Mouse (Mus musculus) kidney, postnatal 0 days (tissue): ENCODE results near the gene Cdkn2aip. TPM values are rescaled to one million over a fixed set of nuclear protein-coding genes. Genes with fewer than 3 reads are reported as not detected.

ENCODE experiments used
- ATAC-seq: fragments of 200-750 bp; cut with Nextera tagmentation; replicated peaks from 2 replicates; pipeline ENCODE4 v1.8.0; 2017; ENCODE audit warnings: low read depth, moderate number of reproducible peaks, moderate TSS enrichment, moderate library complexity; ENCODE audit not compliant: low FRiP score
- DNase-seq: peaks from one replicate; pipeline ENCODE4 v3.0.0-alpha.2; 2016; ENCODE audit warnings: low spot score
- H3K27ac ChIP-seq: fragments of 300-500 bp; sonication (generic); 2 replicates; pipeline ENCODE4 v1.5.1; 2014; ENCODE audit warnings: mild to moderate bottlenecking
- H3K27me3 ChIP-seq: fragments of 300-500 bp; sonication (generic); 2 replicates; pipeline ENCODE4 v1.6.1; 2014; ENCODE audit warnings: low read length, mixed read lengths; ENCODE audit not compliant: insufficient read depth
- H3K36me3 ChIP-seq: fragments of 300-500 bp; sonication (generic); 2 replicates; pipeline ENCODE4 v1.6.1; 2014; ENCODE audit warnings: low read length, mixed read lengths; ENCODE audit not compliant: insufficient read depth
- H3K4me1 ChIP-seq: fragments of 300-500 bp; sonication (generic); replicated peaks from 2 replicates; pipeline ENCODE4 v1.6.1; 2014; ENCODE audit warnings: antibody characterized with exemption, low read length, mixed read lengths; ENCODE audit not compliant: insufficient read depth
- H3K4me2 ChIP-seq: fragments of 300-500 bp; sonication (generic); 2 replicates; pipeline ENCODE4 v1.6.1; 2014; ENCODE audit warnings: mild to moderate bottlenecking, low read length, moderate library complexity, mixed read lengths
- H3K4me3 ChIP-seq: fragments of 300-500 bp; sonication (generic); replicated peaks from 2 replicates; pipeline ENCODE4 v1.5.1; 2014; ENCODE audit warnings: low read depth, low read length
- H3K9ac ChIP-seq: fragments of 300-500 bp; sonication (generic); 2 replicates; pipeline ENCODE4 v1.6.1; 2014; ENCODE audit warnings: low read depth, low read length
- H3K9me3 ChIP-seq: fragments of 300-500 bp; sonication (generic); replicated peaks from 2 replicates; pipeline ENCODE4 v1.6.1; 2016; ENCODE audit warnings: low read length, inconsistent platforms, mixed read lengths
- CTCF ChIP-seq: IDR thresholded peaks from 2 replicates; pipeline ENCODE4 v1.5.1; 2016; ENCODE audit warnings: antibody characterized with exemption, low read depth, mild to moderate bottlenecking, moderate library complexity
- WGBS: fragments of 180-500 bp; shearing (Covaris S2); extraction: QIAGEN DNeasy Blood & Tissue Kit; methylation state at CpG from one replicate; pipeline ENCODE4 v1.1.7; 2014; 5-methylcytosine and 5-hydroxymethylcytosine counted together
- polyA plus RNA-seq: library from polyadenylated mRNA; unstranded; fragments of >200 nt; fragmentation: Nextera tagmentation; extraction: Ambion mirVana; gene quantifications from 2 replicates; pipeline ENCODE4 v1.2.1, GENCODE M21; 2015

Cdkn2aip gene
- polyA plus RNA-seq, 1 experiment from 2014 or later = 23.6 TPM

DNA sequence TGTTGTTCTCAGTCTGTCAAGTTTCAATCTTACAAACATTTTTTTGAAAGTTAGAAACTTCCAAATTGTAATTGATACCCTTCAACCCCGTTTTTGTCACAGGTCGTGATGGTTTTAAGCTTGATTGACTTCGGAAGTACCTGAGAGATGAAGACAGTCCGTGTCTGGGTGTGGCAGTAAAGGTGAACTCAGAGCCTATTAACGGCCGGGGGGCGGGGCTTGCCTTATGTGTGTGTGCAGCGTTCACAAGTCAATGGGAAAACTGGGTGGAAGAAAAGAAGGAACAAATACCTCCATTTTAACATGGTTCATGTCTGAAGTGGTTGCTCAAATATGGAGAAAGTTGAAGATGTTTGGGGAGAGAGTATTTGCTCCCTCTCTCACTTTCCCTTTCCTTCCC, 35.8 kb upstream of the Cdkn2aip start:
- no peak overlapping the region for H3K4me3 ChIP-seq
- no peaks in the 10 kb centered on the region for H3K27me3 ChIP-seq
- ATAC-seq = no peak
- no peaks in the 10 kb centered on the region for H3K9me3 ChIP-seq
- H3K27ac ChIP-seq = no peak overlapping the region
- WGBS = 65% methylated on average over 8 of the region's 8 CpGs
- DNase-seq = no peak
- H3K4me2 ChIP-seq = no peak overlapping the region
- H3K4me1 ChIP-seq = no peaks in the 10 kb centered on the region
- no peak overlapping the region for H3K9ac ChIP-seq
- no peak for TF ChIP-seq CTCF
- H3K36me3 ChIP-seq = no peaks in the 10 kb centered on the region

- H3K27ac ChIP-seq = peak overlapping the region; percentile 21; the same call in 1 of the 2 replicates
- H3K9ac ChIP-seq = no peak overlapping the region
- no peak overlapping the region for H3K4me2 ChIP-seq
- peak; percentile 38; the same call in 1 of the 2 replicates for ATAC-seq
- no peaks in the 10 kb centered on the region for H3K27me3 ChIP-seq
- DNase-seq = no peak
- no peak for TF ChIP-seq CTCF
- no peaks in the 10 kb centered on the region for H3K9me3 ChIP-seq
- 35% methylated on average over 12 of the region's 12 CpGs for WGBS
- no peak overlapping the region for H3K4me3 ChIP-seq
- no peaks in the 10 kb centered on the region for H3K4me1 ChIP-seq
- no peaks in the 10 kb centered on the region for H3K36me3 ChIP-seq
These were observed 32.6 kb upstream of the Cdkn2aip start for GRCm38 (mm10) chr8:47746304-47746703.

DNA sequence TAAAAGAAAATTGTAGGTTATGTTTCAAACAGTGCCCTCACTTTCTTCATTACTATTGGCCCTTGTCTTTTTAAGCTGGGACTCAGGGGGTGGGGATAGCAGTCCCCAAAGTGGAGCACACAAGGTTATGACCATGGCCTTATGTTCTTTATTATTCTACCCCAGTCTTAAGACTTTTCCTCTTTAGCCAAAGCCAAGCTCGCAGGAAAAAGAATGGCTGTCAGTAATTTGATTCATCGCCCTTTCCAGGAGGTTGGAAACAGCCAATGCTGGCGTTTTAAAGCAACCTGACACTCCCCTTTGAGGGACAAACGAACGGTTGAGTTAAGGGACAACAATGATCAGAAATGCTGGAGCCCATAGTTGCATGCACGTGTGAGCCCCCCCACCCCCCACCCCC, 32.1 kb upstream of the Cdkn2aip start:
- 20% methylated on average over 6 of the region's 6 CpGs for WGBS
- no peaks in the 10 kb centered on the region for H3K9me3 ChIP-seq
- no peaks in the 10 kb centered on the region for H3K27me3 ChIP-seq
- no peak overlapping the region for H3K4me3 ChIP-seq
- TF ChIP-seq CTCF = no peak
- no peak overlapping the region for H3K9ac ChIP-seq
- no peaks in the 10 kb centered on the region for H3K4me1 ChIP-seq
- peak overlapping the region; percentile 21 for H3K27ac ChIP-seq
- peak; percentile 52 for DNase-seq
- no peak overlapping the region for H3K4me2 ChIP-seq
- no peaks in the 10 kb centered on the region for H3K36me3 ChIP-seq
- ATAC-seq = 0 out of 2 replicates have a peak, but pooled peaks have one; percentile 6

- no peak for TF ChIP-seq CTCF
- WGBS = 63% methylated on average over 9 of the region's 9 CpGs
These were observed 31.1 kb upstream of the Cdkn2aip start for GRCm38 (mm10) chr8:47744803-47745202.

GRCm38 (mm10) chr8:47743419-47743818, 29.7 kb upstream of the Cdkn2aip start:
- H3K9me3 ChIP-seq = no peaks in the 10 kb centered on the region
- H3K27ac ChIP-seq = no peak overlapping the region
- no peaks in the 10 kb centered on the region for H3K27me3 ChIP-seq
- DNase-seq = peak; percentile 88
- ATAC-seq = 0 out of 2 replicates have a peak, but pooled peaks have one; percentile 50
- peak; percentile 97 for TF ChIP-seq CTCF
- no peak overlapping the region for H3K4me3 ChIP-seq
- 9% methylated on average over 11 of the region's 11 CpGs for WGBS
- H3K9ac ChIP-seq = 0 out of 2 replicates have a peak overlapping the region, but pooled peaks have one; percentile 18
- no peaks in the 10 kb centered on the region for H3K36me3 ChIP-seq
- peak overlapping the region; percentile 30; the same call in 1 of the 2 replicates for H3K4me2 ChIP-seq
- H3K4me1 ChIP-seq = no peaks in the 10 kb centered on the region

More at GRCm38 (mm10) chr8:47744803-47745202, 31.1 kb upstream of the Cdkn2aip start:
- Histone ChIP-seq H3K4me2 (no peak overlapping the region), H3K27me3 (no peaks in the 10 kb centered on the region), H3K4me1 (no peaks in the 10 kb centered on the region), H3K4me3 (no peak overlapping the region), H3K27ac (no peak overlapping the region), H3K9me3 (no peaks in the 10 kb centered on the region), H3K9ac (no peak overlapping the region), H3K36me3 (no peaks in the 10 kb centered on the region)
- ATAC-seq (no peak), DNase-seq (no peak)

DNA sequence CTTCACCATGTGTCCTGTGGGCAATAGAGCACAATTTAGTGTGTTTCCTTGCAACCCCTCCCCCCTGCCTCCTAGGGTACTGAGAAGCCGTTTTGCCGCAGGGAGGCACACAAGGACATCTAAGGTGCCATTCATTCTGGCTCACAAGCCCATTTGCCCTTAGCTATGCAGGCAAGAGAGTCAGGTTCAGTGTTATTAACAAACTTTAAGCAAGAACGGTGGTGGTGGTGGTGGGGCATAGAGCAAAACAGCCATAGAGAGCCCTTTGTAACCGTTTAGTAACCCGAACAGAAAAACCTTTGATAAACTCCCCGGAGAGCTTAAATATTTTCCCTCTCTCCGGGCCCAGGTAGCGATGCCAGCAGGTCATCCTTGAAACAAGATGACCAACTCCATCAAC, 29.3 kb upstream of the Cdkn2aip start:
- H3K36me3 ChIP-seq = no peaks in the 10 kb centered on the region
- TF ChIP-seq CTCF = no peak
- peak overlapping the region; percentile 30; the same call in 1 of the 2 replicates for H3K4me2 ChIP-seq
- no peaks in the 10 kb centered on the region for H3K9me3 ChIP-seq
- H3K27me3 ChIP-seq = no peaks in the 10 kb centered on the region
- ATAC-seq (no peak), DNase-seq (no peak)
- 29% methylated on average over 8 of the region's 8 CpGs for WGBS
- H3K27ac ChIP-seq = no peak overlapping the region
- H3K4me1 ChIP-seq = no peaks in the 10 kb centered on the region
- 0 out of 2 replicates have a peak overlapping the region, but pooled peaks have one; percentile 18 for H3K9ac ChIP-seq
- no peak overlapping the region for H3K4me3 ChIP-seq

GRCm38 (mm10) chr8:47742372-47742771, 28.6 kb upstream of the Cdkn2aip start:
- Histone ChIP-seq H3K9ac (no peak overlapping the region), H3K36me3 (no peaks in the 10 kb centered on the region), H3K27me3 (no peaks in the 10 kb centered on the region), H3K4me2 (no peak overlapping the region), H3K27ac (no peak overlapping the region), H3K9me3 (no peaks in the 10 kb centered on the region), H3K4me1 (no peaks in the 10 kb centered on the region), H3K4me3 (no peak overlapping the region)
- WGBS = 86% methylated on average over 7 of the region's 7 CpGs
- DNase-seq (no peak), ATAC-seq (no peak)
- peak; percentile 21; the same call in 1 of the 2 replicates for TF ChIP-seq CTCF
